Mouse (Mus musculus) frontal cortex, adult (tissue): Measurements from ENCODE around the gene Crtac1.
A peak's percentile ranks its signal among the peaks of the same experiment; 100 is the strongest.

Experiments used
- ATAC-seq: cut with Nextera tagmentation; 2 replicates; pipeline ENCODE4 v1.9.2; 2017; ENCODE audit warnings: mild to moderate bottlenecking, moderate library complexity, mixed read lengths; ENCODE audit not compliant: low TSS enrichment

Gene Crtac1

DNA sequence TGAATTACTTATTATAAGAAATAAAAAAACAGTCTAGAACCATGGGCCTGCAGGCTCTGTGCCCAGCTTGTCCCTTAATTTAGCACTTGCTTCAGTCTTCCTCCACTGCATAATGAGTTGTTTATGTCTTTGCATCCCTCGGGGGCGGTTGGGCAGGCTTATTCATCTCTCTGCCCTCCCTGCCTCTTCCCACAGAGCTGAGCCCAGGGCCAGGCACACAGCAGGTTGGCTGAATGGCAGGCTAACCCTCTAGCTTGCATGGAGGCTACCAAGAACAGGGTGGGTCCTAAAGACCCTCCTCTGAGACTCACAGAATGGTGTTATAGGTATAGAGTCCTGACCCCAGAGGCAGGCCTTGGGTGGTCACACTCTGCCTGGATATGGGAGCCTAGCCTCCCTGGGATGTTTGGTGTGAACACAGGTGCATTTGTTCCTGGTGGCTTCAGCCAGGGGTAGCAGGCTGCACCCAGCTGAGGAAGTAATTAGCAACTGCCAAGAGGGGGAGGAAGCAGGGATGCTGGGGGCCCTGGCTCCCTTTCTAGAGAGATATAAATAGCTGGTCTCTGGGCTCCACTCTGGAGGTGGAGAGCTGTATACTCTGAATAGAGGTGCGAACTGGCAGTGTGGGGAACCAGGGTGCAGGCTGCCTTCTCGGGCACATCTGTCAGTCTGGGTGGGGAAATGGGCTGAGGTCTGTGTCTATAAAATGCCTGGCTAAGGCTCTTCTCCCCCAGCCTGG lies 193.8 kb downstream of the Crtac1 start:
- peak; percentile 87 for ATAC-seq
